Mouse (Mus musculus) hindbrain, embryonic 12.5 days (tissue): ENCODE results near the gene Unc119b. TPM values are rescaled to one million over a fixed set of nuclear protein-coding genes. Genes with fewer than 3 reads are reported as not detected.
A peak's percentile ranks its signal among the peaks of the same experiment; 100 is the strongest.

Source experiments
- ATAC-seq: fragments of 200-750 bp; cut with Nextera tagmentation; 2 replicates; pipeline ENCODE4 v1.8.0; 2017; ENCODE audit warnings: moderate TSS enrichment; ENCODE audit not compliant: low FRiP score
- H3K27ac ChIP-seq: fragments of 300-500 bp; sonication (generic); 2 replicates; pipeline ENCODE4 v1.5.1; 2016; ENCODE audit warnings: mild to moderate bottlenecking
- H3K27me3 ChIP-seq: fragments of 300-500 bp; sonication (generic); 2 replicates; pipeline ENCODE4 v1.6.1; 2016; ENCODE audit warnings: mild to moderate bottlenecking
- H3K36me3 ChIP-seq: fragments of 300-500 bp; sonication (generic); 2 replicates; pipeline ENCODE4 v1.6.1; 2016; ENCODE audit warnings: mild to moderate bottlenecking
- H3K4me1 ChIP-seq: fragments of 300-500 bp; sonication (generic); 2 replicates; pipeline ENCODE4 v1.6.1; 2016
- H3K4me2 ChIP-seq: fragments of 300-500 bp; sonication (generic); replicated peaks from 2 replicates; pipeline ENCODE4 v1.6.1; 2016; ENCODE audit warnings: mild to moderate bottlenecking
- H3K4me3 ChIP-seq: fragments of 300-500 bp; sonication (generic); 2 replicates; pipeline ENCODE4 v1.5.1; 2016; ENCODE audit warnings: mild to moderate bottlenecking
- H3K9ac ChIP-seq: fragments of 300-500 bp; sonication (generic); 2 replicates; pipeline ENCODE4 v1.6.1; 2016; ENCODE audit warnings: mild to moderate bottlenecking, moderate library complexity
- H3K9me3 ChIP-seq: fragments of 300-500 bp; sonication (generic); replicated peaks from 2 replicates; pipeline ENCODE4 v1.6.1; 2016; ENCODE audit warnings: mild to moderate bottlenecking
- WGBS: fragments of 180-500 bp; shearing (Covaris S2); methylation state at CpG from one replicate; pipeline ENCODE4 v1.1.7; 2016; 5-methylcytosine and 5-hydroxymethylcytosine counted together
- polyA plus RNA-seq: library from polyadenylated mRNA; unstranded; fragments of >200 nt; fragmentation: Nextera tagmentation; extraction: Ambion mirVana; gene quantifications from 2 replicates; pipeline ENCODE4 v1.2.1, GENCODE M21; 2016

Unc119b gene
- polyA plus RNA-seq, result 57.5 and 62.0 TPM in 2 replicates

GRCm38 (mm10) chr5:115134234-115135165, at the start of gene Unc119b:
TSS of gene Unc119b (minus strand) at chr5:115134975.
- Histone ChIP-seq H3K4me2 (peak within 1 kb of the TSS; percentile 73), H3K4me3 (peak within 1 kb of the TSS; percentile 96), H3K27me3 (0 out of 2 replicates have a peak, but pooled peaks cover 6% of the 10 kb centered on the region), H3K36me3 (peaks cover 8% of the 10 kb centered on the region), H3K9me3 (no peaks in the 10 kb centered on the region), H3K4me1 (peaks cover 17% of the 10 kb centered on the region), H3K27ac (peak within 1 kb of the TSS; percentile 35; the same call in 1 of the 2 replicates), H3K9ac (peak within 1 kb of the TSS; percentile 96)
- under 1% methylated on average over 68 of the region's 81 CpGs for WGBS
- peak; percentile 91 for ATAC-seq

GRCm38 (mm10) chr5:115183482-115183881, 48.7 kb upstream of the Unc119b start:
- H3K4me3 ChIP-seq, result no peak overlapping the region
- H3K9ac ChIP-seq, result no peak overlapping the region
- no peaks in the 10 kb centered on the region for H3K36me3 ChIP-seq
- no peak overlapping the region for H3K4me2 ChIP-seq
- ATAC-seq, result no peak
- no peaks in the 10 kb centered on the region for H3K9me3 ChIP-seq
- H3K27me3 ChIP-seq, result peaks cover 24% of the 10 kb centered on the region
- WGBS, result 84% methylated on average over 10 of the region's 10 CpGs
- peaks cover 39% of the 10 kb centered on the region for H3K4me1 ChIP-seq
- no peak overlapping the region for H3K27ac ChIP-seq

DNA sequence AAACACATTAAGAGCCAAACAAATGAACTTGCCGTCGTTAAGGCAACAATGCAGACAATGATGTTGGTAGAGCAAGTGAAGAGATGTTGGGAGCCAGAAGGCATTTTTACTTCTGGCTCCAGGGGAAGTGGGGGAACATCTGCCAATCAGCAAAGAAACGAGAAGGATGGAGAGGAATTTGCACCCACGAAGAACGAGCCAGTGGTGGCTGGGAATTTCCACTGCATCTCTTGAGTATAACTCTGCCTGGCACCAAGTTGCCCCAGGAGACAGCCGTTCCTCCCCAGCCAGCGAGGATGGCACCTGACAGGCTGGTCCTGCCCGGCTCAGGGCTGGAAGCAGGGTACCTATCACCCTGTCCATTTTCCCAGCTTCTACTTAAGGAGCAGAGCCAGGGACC, 48.1 kb upstream of the Unc119b start:
- Histone ChIP-seq H3K27ac (no peak overlapping the region), H3K4me1 (peaks cover 39% of the 10 kb centered on the region), H3K27me3 (peaks cover 25% of the 10 kb centered on the region), H3K36me3 (no peaks in the 10 kb centered on the region), H3K4me3 (no peak overlapping the region), H3K9ac (no peak overlapping the region), H3K9me3 (no peaks in the 10 kb centered on the region), H3K4me2 (no peak overlapping the region)
- no peak for ATAC-seq
- 83% methylated on average over 8 of the region's 8 CpGs for WGBS

DNA sequence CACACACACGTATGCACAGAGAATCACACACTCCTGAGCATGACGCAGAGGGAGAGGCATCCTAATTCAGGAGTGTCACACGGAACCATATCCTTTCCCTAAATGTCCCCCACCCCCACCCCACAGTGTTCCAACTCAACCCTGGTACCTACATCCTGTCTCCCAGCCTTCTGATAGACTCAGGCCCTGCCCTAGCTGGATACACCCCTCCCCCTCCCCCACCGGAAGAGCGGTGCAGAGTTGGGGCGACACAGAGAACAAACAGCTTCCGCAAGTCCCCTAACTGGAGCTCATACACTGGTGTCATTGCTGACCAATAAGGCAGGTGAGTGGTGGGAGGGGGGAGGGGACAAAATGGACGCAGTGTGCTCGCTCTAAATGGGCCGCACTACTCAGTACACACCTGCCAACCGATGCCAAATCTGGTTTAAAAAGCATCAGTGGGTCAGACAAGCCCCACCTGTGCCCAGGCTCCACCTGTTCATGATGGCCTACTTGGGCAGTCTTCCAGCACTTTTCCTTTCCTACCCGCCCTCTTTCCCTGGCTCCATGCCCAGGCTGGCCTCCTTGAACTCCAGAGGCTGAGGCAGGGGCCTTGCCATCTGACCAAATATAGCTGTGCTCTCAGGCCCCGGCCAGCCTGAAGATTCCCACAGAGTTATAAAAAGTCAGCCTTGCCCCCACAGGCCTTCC, 46.6 kb upstream of the Unc119b start:
- H3K36me3 ChIP-seq, result no peaks in the 10 kb centered on the region
- 82% methylated on average over 13 of the region's 13 CpGs for WGBS
- H3K4me2 ChIP-seq, result no peak overlapping the region
- no peak overlapping the region for H3K27ac ChIP-seq
- peaks cover 20% of the 10 kb centered on the region for H3K27me3 ChIP-seq
- no peak for ATAC-seq
- no peaks in the 10 kb centered on the region for H3K9me3 ChIP-seq
- peaks cover 26% of the 10 kb centered on the region for H3K4me1 ChIP-seq
- no peak overlapping the region for H3K9ac ChIP-seq
- H3K4me3 ChIP-seq, result no peak overlapping the region

DNA sequence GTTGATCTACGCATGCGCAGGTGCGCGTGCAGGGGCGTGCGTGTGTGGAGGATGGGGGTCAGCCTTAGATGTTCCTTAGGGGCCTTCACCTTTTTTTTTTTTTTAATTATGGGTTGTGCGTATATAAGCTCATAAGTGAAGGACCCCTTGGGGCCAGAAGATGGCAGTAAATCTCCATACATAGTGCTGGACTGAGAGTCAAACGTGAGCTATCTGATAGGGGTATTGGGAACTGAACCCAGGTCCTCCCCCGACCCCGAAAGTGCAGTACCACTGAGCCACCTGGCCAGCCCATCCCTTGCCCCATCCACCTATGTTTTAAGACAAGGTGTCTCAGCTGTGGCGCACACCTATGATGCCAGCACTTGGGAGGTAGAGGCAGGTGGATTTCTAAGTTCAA, 44.8 kb upstream of the Unc119b start:
- peaks cover 12% of the 10 kb centered on the region for H3K4me1 ChIP-seq
- WGBS, result 96% methylated on average over 11 of the region's 11 CpGs

GRCm38 (mm10) chr5:115177866-115178265, 43.1 kb upstream of the Unc119b start:
- no peaks in the 10 kb centered on the region for H3K36me3 ChIP-seq
- H3K4me1 ChIP-seq, result 0 out of 2 replicates have a peak, but pooled peaks cover 3% of the 10 kb centered on the region
- H3K9ac ChIP-seq, result no peak overlapping the region
- 0 out of 2 replicates have a peak, but pooled peaks cover 2% of the 10 kb centered on the region for H3K9me3 ChIP-seq
- no peak overlapping the region for H3K4me3 ChIP-seq
- H3K27ac ChIP-seq, result no peak overlapping the region
- ATAC-seq, result no peak
- no peak overlapping the region for H3K4me2 ChIP-seq
- 80% methylated on average over 6 of the region's 6 CpGs for WGBS
- H3K27me3 ChIP-seq, result peaks cover 8% of the 10 kb centered on the region

More for the DNA sequence above, 44.8 kb upstream of the Unc119b start:
- Histone ChIP-seq H3K27ac (no peak overlapping the region), H3K4me3 (no peak overlapping the region), H3K4me2 (no peak overlapping the region), H3K9ac (no peak overlapping the region), H3K36me3 (no peaks in the 10 kb centered on the region), H3K27me3 (peaks cover 11% of the 10 kb centered on the region), H3K9me3 (no peaks in the 10 kb centered on the region)
- no peak for ATAC-seq

- 100% methylated on average over 1 of the region's 1 CpGs for WGBS
- no peak for ATAC-seq
- Histone ChIP-seq H3K27ac (no peak overlapping the region), H3K9me3 (0 out of 2 replicates have a peak, but pooled peaks cover 2% of the 10 kb centered on the region), H3K36me3 (no peaks in the 10 kb centered on the region), H3K27me3 (peaks cover 4% of the 10 kb centered on the region; the same call in 1 of the 2 replicates), H3K4me1 (no peaks in the 10 kb centered on the region), H3K9ac (no peak overlapping the region), H3K4me2 (no peak overlapping the region), H3K4me3 (no peak overlapping the region)
Observed at GRCm38 (mm10) chr5:115174554-115174953, 39.8 kb upstream of the Unc119b start.

DNA sequence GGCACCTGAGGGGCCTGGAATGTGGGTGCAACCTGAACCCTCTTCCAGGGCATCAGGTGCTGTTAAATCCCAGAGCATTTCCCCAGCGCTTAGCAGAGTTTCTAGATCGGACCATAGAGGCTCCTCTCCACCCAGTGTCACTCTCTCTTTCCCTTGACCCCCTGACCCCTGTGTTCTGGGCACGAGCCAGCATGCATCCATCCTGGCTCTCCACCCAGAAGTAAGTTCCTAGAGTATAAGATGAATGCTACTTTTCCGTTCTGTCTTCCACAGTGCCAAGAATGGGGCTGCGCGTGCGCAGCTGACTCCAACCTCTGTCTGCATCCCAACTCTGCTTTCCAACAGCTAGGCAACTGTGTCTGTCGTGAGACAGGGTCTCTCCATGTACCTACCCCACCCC, 35.4 kb upstream of the Unc119b start:
- H3K4me2 ChIP-seq, result no peak overlapping the region
- no peak for ATAC-seq
- H3K36me3 ChIP-seq, result no peaks in the 10 kb centered on the region
- 80% methylated on average over 8 of the region's 8 CpGs for WGBS
- H3K9me3 ChIP-seq, result 0 out of 2 replicates have a peak, but pooled peaks cover 2% of the 10 kb centered on the region
- no peaks in the 10 kb centered on the region for H3K27me3 ChIP-seq
- no peak overlapping the region for H3K27ac ChIP-seq
- H3K9ac ChIP-seq, result no peak overlapping the region
- H3K4me1 ChIP-seq, result peaks cover 6% of the 10 kb centered on the region; the same call in 1 of the 2 replicates
- no peak overlapping the region for H3K4me3 ChIP-seq

- Histone ChIP-seq H3K4me3 (no peak overlapping the region), H3K27ac (no peak overlapping the region), H3K9me3 (0 out of 2 replicates have a peak, but pooled peaks cover 2% of the 10 kb centered on the region), H3K4me1 (peaks cover 6% of the 10 kb centered on the region; the same call in 1 of the 2 replicates), H3K4me2 (no peak overlapping the region), H3K36me3 (no peaks in the 10 kb centered on the region), H3K27me3 (no peaks in the 10 kb centered on the region), H3K9ac (peak overlapping the region; percentile 18; the same call in 1 of the 2 replicates)
- 52% methylated on average over 27 of the region's 27 CpGs for WGBS
- no peak for ATAC-seq
Observed at GRCm38 (mm10) chr5:115168641-115169415, 34.1 kb upstream of the Unc119b start.

- no peaks in the 10 kb centered on the region for H3K9me3 ChIP-seq
- no peak for ATAC-seq
- no peak overlapping the region for H3K4me2 ChIP-seq
- 80% methylated on average over 6 of the region's 6 CpGs for WGBS
- H3K4me3 ChIP-seq, result no peak overlapping the region
- H3K9ac ChIP-seq, result no peak overlapping the region
- peaks cover 6% of the 10 kb centered on the region; the same call in 1 of the 2 replicates for H3K4me1 ChIP-seq
- no peak overlapping the region for H3K27ac ChIP-seq
- H3K36me3 ChIP-seq, result no peaks in the 10 kb centered on the region
- H3K27me3 ChIP-seq, result no peaks in the 10 kb centered on the region
Observed at GRCm38 (mm10) chr5:115167396-115167795, 32.6 kb upstream of the Unc119b start.

GRCm38 (mm10) chr5:115166815-115167194, 32.0 kb upstream of the Unc119b start:
- Histone ChIP-seq H3K4me3 (no peak overlapping the region), H3K27me3 (no peaks in the 10 kb centered on the region), H3K9me3 (no peaks in the 10 kb centered on the region), H3K27ac (no peak overlapping the region), H3K4me1 (peaks cover 6% of the 10 kb centered on the region; the same call in 1 of the 2 replicates), H3K4me2 (no peak overlapping the region), H3K36me3 (no peaks in the 10 kb centered on the region), H3K9ac (no peak overlapping the region)
- 85% methylated on average over 7 of the region's 7 CpGs for WGBS
- no peak for ATAC-seq
